Comparison of ENCODE assay signal across 8 mouse cellular contexts in the genomic region with DNA sequence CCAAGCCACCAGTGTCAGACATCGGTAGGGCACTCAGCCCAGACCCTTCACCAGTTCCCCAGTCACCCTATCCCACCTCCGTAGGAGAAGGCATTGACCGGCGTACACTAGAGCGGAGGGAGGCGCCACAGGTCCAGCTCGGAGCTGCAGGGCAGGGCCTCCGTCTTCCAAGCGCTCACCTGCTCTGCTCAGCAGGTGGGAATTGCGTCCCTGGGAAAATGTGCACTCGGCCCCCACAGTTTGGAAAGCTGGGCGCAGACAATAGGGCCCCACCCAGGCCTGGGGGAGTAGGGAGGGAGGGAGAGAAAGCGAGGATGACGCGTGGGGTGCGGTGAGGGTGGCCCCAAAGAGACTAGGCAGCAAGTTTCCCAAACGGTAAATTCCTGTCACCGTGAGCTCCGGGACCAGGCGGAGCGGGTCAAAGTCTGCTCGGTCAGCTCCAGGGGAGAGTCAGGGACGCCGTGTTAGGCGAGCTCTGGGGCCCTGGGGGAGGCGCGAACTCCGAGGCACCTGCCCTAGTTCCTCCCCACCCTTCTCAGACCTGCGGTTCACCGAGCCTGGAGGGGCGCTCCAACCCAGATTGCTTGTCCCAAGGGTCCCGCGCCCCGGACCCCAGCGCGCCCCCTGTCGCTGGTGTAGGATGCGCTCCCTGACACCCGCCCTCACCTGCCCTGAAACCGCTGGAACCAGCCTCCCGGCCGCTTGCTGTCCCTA. TPM values are rescaled to one million over a fixed set of nuclear protein-coding genes. Genes with fewer than 3 reads are reported as not detected.
DNase-seq lines count a peak whose midpoint lies in the region; TF ChIP-seq lines count a peak whose summit lies in the region.

No protein-coding gene starts in this region.

- TF ChIP-seq POLR2A in cortical plate, adult 2 months (IDR thresholded peaks at IDR 0.05; ENCODE audit: extremely low read depth, insufficient read depth, low read length): no peak

- intact Hi-C loops in heart, postnatal 10 days (cut with DNase I): loop anchor here (2.0 kb wide), 1 partner anchor 18 kb away; a partner anchor contains a TSS

- H3K27me3 ChIP-seq in midbrain, embryonic 10.5 days (ENCODE audit: low read depth, poor library complexity, severe bottlenecking): peaks cover 47% of the 10 kb centered on the region

- DNase-seq in retina, postnatal 1 day: peak; percentile 30
- DNase-seq in retina, embryonic 14.5 days (ENCODE audit: low spot score): no peak
- DNase-seq in heart, postnatal 10 days: peak; percentile 68 to 75
- peak; percentile 64 to 76 for DNase-seq in kidney, postnatal 4 days
- no peak for DNase-seq in midbrain, embryonic 10.5 days (ENCODE audit: low spot score)
- peak; percentile 85 for DNase-seq in thymus, postnatal 4 days
- no peak for DNase-seq in layer of hippocampus, postnatal 14 days (ENCODE audit: low spot score in 2 of 2)

- peak overlapping the region; percentile 67 for H3K27ac ChIP-seq in cortical plate, adult 2 months (ENCODE audit: insufficient read depth, low read length)
- peak overlapping the region; percentile 81 for H3K27ac ChIP-seq in midbrain, embryonic 10.5 days (replicated peaks)

- peaks cover 9% of the 10 kb centered on the region for H3K4me1 ChIP-seq in cortical plate, adult 2 months (ENCODE audit: control insufficient read depth, insufficient read depth, low read length)
- H3K4me1 ChIP-seq in midbrain, embryonic 10.5 days: peaks cover 36% of the 10 kb centered on the region

- 3% methylated on average over 40 of the region's 42 CpGs for WGBS in midbrain, embryonic 10.5 days

- no peaks in the 10 kb centered on the region for H3K36me3 ChIP-seq in midbrain, embryonic 10.5 days

- H3K9me3 ChIP-seq in midbrain, embryonic 10.5 days (replicated peaks): no peaks in the 10 kb centered on the region

- no peak for TF ChIP-seq CTCF in cortical plate, adult 2 months (IDR thresholded peaks at IDR 0.05; ENCODE audit: extremely low read depth, insufficient read depth, low read length)

- peak overlapping the region; percentile 56 for H3K4me3 ChIP-seq in cortical plate, adult 2 months (ENCODE audit: insufficient read depth, low read length)
- peak overlapping the region; percentile 61 for H3K4me3 ChIP-seq in midbrain, embryonic 10.5 days

RNA-seq across cellular contexts. Expression of a gene that starts 0.5 kb away (rescaled TPM):
- 40.9 and 48.2 TPM in 2 replicates for polyA plus RNA-seq in cortical plate, adult 2 months (2012; rRNA removed)
- total RNA-seq in heart, postnatal 10 days (2021): 100 to 1,000 TPM; 252 to 286 TPM
- 32.4 and 41.8 TPM in 2 replicates for polyA plus RNA-seq in midbrain, embryonic 10.5 days (2016; fragmentation: Nextera tagmentation; extraction: Ambion mirVana)
- total RNA-seq in layer of hippocampus, postnatal 14 days (2021): 10 to 100 TPM; 40.8 to 43.0 TPM

RNA-seq across cellular contexts. Expression of a gene that starts 17.6 kb away (rescaled TPM):
- 14.4 and 15.3 TPM in 2 replicates for polyA plus RNA-seq in cortical plate, adult 2 months (2012; rRNA removed)
- total RNA-seq in heart, postnatal 10 days (2021): 10 to 100 TPM; 24.4 to 27.3 TPM
- 23.4 and 26.8 TPM in 2 replicates for polyA plus RNA-seq in midbrain, embryonic 10.5 days (2016; fragmentation: Nextera tagmentation; extraction: Ambion mirVana)
- total RNA-seq in layer of hippocampus, postnatal 14 days (2021): 1 to 10 TPM; 7.5 to 8.1 TPM

RNA-seq across cellular contexts. Expression of a gene that starts 18.5 kb away (rescaled TPM):
- polyA plus RNA-seq in cortical plate, adult 2 months (2012; rRNA removed): 8.0 and 9.6 TPM in 2 replicates
- 10 to 100 TPM; 58.6 to 59.7 TPM for total RNA-seq in heart, postnatal 10 days (2021)
- polyA plus RNA-seq in midbrain, embryonic 10.5 days (2016; fragmentation: Nextera tagmentation; extraction: Ambion mirVana): 44.6 and 49.7 TPM in 2 replicates
- 10 to 100 TPM; 11.9 TPM for total RNA-seq in layer of hippocampus, postnatal 14 days (2021)

RNA-seq across cellular contexts. Expression of a gene that starts 41.1 kb away (rescaled TPM):
- polyA plus RNA-seq in cortical plate, adult 2 months (2012; rRNA removed): 76.5 and 83.3 TPM in 2 replicates
- total RNA-seq in heart, postnatal 10 days (2021): 1 to 10 TPM; 1.4 TPM
- polyA plus RNA-seq in midbrain, embryonic 10.5 days (2016; fragmentation: Nextera tagmentation; extraction: Ambion mirVana): 36.6 and 40.2 TPM in 2 replicates
- total RNA-seq in layer of hippocampus, postnatal 14 days (2021): 100 to 1,000 TPM; 110 to 123 TPM

RNA-seq across cellular contexts. Expression of a gene that starts 44.6 kb away (rescaled TPM):
- polyA plus RNA-seq in cortical plate, adult 2 months (2012; rRNA removed): 70.9 and 73.6 TPM in 2 replicates
- total RNA-seq in heart, postnatal 10 days (2021): 10 to 100 TPM; 36.9 to 46.3 TPM
- 115 and 120 TPM in 2 replicates for polyA plus RNA-seq in midbrain, embryonic 10.5 days (2016; fragmentation: Nextera tagmentation; extraction: Ambion mirVana)
- 10 to 100 TPM; 50.4 to 58.2 TPM for total RNA-seq in layer of hippocampus, postnatal 14 days (2021)

Comparison
In these comparisons a context has a peak if more than half of its experiments do, and no peak if none do; other contexts are left out.
1. DNase-seq: peak in retina, postnatal 1 day (single experiment), heart, postnatal 10 days (2 of 2), kidney, postnatal 4 days (2 of 2) and thymus, postnatal 4 days (single experiment); none in retina, embryonic 14.5 days (single experiment), midbrain, embryonic 10.5 days (single experiment) and layer of hippocampus, postnatal 14 days (0 of 2).
2. RNA of a gene that starts 0.5 kb away (total RNA-seq): 252 to 286 TPM in heart, postnatal 10 days; 40.8 to 43.0 TPM in layer of hippocampus, postnatal 14 days; every median in the first group is over 4 times any median in the second.
3. RNA of a gene that starts 18.5 kb away (total RNA-seq): 58.6 to 59.7 TPM in heart, postnatal 10 days; 11.9 TPM in layer of hippocampus, postnatal 14 days; every median in the first group is over 4 times any median in the second.